Mouse (Mus musculus) lung, postnatal 0 days (tissue): ENCODE results near the gene Nek2.

Experiments used
- CTCF ChIP-seq: IDR thresholded peaks from 2 replicates; pipeline ENCODE4 v1.5.1; 2016; ENCODE audit warnings: antibody characterized with exemption, mild to moderate bottlenecking
- EP300 ChIP-seq: IDR thresholded peaks from 2 replicates; pipeline ENCODE4 v1.6.1; 2016; ENCODE audit warnings: antibody characterized with exemption, mild to moderate bottlenecking, control low read depth

GRCm38 (mm10) chr1:191796238-191796896 is 24.9 kb upstream of the Nek2 start:
- TF ChIP-seq EP300 (no peak), CTCF (no peak)
